Mouse (Mus musculus): ENCODE measurements around the gene Spata13. TPM values are rescaled to one million over a fixed set of nuclear protein-coding genes. Genes with fewer than 3 reads are reported as not detected.

The Spata13 gene
- polyA plus RNA-seq, 1 experiment from 2014 or later: 17.1 TPM

DNA sequence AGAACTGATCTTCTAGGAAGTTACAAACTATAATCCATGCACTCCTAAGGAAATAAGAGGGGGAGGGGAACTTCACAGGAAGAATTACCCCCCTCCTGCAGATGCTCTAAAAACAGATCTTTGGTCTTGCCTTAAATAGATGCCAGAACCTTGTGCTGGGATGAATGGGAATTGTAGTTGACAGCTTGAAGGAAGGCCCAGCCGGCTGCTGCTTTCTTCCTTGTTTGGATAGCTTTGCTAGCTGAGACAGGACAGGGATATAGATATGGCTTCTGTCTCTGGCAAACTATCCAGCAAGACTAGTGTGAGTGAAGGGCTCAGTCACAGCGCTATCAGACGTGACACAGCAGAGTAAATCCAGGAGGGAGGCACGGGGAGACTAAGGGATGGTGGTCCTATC, 99.9 kb downstream of the Spata13 start:
- no peaks in the 10 kb centered on the region for H3K9me3 ChIP-seq (ENCODE audit: control insufficient read depth, low read length)
- ATAC-seq: no peak
- H3K36me3 ChIP-seq (ENCODE audit: control insufficient read depth, insufficient read depth, low read length): no peaks in the 10 kb centered on the region
- no peaks in the 10 kb centered on the region for H3K27me3 ChIP-seq (replicated peaks; ENCODE audit: control insufficient read depth, insufficient read depth, low read length)
- peaks cover 33% of the 10 kb centered on the region for H3K4me1 ChIP-seq (ENCODE audit: control insufficient read depth, insufficient read depth, low read depth, low read length)
- no peak overlapping the region for H3K4me3 ChIP-seq (ENCODE audit: low read length)
- 55% methylated on average over 4 of the region's 4 CpGs for WGBS
- peak overlapping the region; percentile 10; the same call in 1 of the 2 replicates for H3K27ac ChIP-seq (ENCODE audit: low read depth, low read length)
- peak overlapping the region; percentile 8; the same call in 1 of the 2 replicates for H3K4me2 ChIP-seq (ENCODE audit: low read length)
- H3K9ac ChIP-seq (ENCODE audit: low read depth, low read length): no peak overlapping the region

- H3K9ac ChIP-seq (ENCODE audit: low read depth, low read length): no peak overlapping the region
- no peaks in the 10 kb centered on the region for H3K27me3 ChIP-seq (replicated peaks; ENCODE audit: control insufficient read depth, insufficient read depth, low read length)
- H3K27ac ChIP-seq (ENCODE audit: low read depth, low read length): no peak overlapping the region
- WGBS: 48% methylated on average over 5 of the region's 5 CpGs
- peaks cover 33% of the 10 kb centered on the region for H3K4me1 ChIP-seq (ENCODE audit: control insufficient read depth, insufficient read depth, low read depth, low read length)
- H3K4me2 ChIP-seq (ENCODE audit: low read length): no peak overlapping the region
- H3K4me3 ChIP-seq (ENCODE audit: low read length): no peak overlapping the region
- no peak for ATAC-seq
- H3K36me3 ChIP-seq (ENCODE audit: control insufficient read depth, insufficient read depth, low read length): no peaks in the 10 kb centered on the region
- H3K9me3 ChIP-seq (ENCODE audit: control insufficient read depth, low read length): no peaks in the 10 kb centered on the region
Observed at GRCm38 (mm10) chr14:60735206-60735605, 101.4 kb downstream of the Spata13 start.

DNA sequence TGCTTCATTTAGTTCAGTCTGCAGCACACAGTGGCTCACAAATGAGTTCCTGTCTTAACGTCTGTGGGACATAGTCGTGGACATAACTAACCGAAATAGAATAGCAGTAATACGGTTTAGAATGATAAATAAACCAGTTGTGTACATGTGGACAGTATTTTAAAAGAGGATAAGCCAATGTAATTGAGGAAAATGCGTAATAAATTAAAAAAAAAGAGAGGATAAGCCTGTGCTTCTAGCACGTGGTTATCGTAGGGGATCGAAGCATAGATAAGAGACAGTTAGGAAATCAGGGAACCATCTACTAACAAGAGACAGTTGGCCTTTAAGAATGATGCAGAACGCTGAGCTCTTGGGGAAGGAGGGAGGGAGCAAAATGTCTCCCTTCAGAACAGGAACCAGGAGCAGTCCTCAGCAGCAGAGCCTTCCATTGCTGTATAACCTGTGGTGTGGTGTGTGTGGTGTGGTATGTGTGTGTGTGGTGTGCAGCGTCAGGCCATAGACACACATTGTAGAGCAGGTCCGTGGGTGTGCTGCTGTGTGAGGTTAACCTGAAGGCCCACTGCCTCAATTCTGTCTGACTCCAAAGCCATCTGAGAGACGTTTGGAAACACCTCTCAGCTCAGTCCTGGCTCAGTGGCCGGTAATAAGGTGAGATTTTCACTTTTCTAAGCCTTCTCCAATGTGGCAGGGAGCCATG, 102.2 kb downstream of the Spata13 start:
- ATAC-seq: no peak
- Histone ChIP-seq H3K36me3 (ENCODE audit: control insufficient read depth, insufficient read depth, low read length) (no peaks in the 10 kb centered on the region), H3K27me3 (replicated peaks; ENCODE audit: control insufficient read depth, insufficient read depth, low read length) (no peaks in the 10 kb centered on the region), H3K4me1 (ENCODE audit: control insufficient read depth, insufficient read depth, low read depth, low read length) (peaks cover 33% of the 10 kb centered on the region), H3K9me3 (ENCODE audit: control insufficient read depth, low read length) (no peaks in the 10 kb centered on the region), H3K27ac (ENCODE audit: low read depth, low read length) (peak overlapping the region; percentile 62; the same call in 1 of the 2 replicates), H3K4me3 (ENCODE audit: low read length) (no peak overlapping the region), H3K9ac (ENCODE audit: low read depth, low read length) (0 out of 2 replicates have a peak overlapping the region, but pooled peaks have one; percentile 19), H3K4me2 (ENCODE audit: low read length) (no peak overlapping the region)
- 54% methylated on average over 13 of the region's 13 CpGs for WGBS

DNA sequence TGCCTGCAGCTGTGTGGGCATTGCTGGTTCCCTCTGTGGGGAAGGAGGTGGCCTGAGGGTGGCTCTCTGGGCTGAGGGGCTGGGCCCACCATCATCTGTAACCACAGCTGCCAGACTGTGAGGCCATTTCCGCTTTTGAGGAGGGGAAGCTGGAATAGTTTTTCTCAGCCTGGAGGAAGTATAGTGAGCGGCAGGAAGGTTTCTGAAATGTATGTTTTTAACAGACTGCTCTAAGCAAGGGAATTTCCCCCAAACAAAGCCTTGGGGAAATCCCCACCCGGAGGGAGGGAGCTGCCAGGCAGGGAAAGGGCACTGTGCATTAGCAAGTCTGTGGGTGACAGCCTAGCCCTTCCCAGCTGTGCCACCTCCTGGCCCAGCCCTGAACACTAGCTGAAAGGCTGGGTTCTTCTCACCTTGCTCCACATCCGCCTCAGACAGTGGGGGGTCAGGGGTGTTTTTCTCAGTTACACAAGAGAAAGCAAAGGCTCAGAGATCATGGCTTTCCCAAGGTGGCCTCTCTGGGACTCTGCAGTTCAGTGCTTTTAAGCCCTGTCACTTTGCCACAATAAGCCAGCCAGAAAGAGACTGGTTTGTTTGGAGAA, 102.9 kb downstream of the Spata13 start:
- Histone ChIP-seq H3K27me3 (replicated peaks; ENCODE audit: control insufficient read depth, insufficient read depth, low read length) (no peaks in the 10 kb centered on the region), H3K27ac (ENCODE audit: low read depth, low read length) (peak overlapping the region; percentile 62), H3K9ac (ENCODE audit: low read depth, low read length) (peak overlapping the region; percentile 23; the same call in 1 of the 2 replicates), H3K36me3 (ENCODE audit: control insufficient read depth, insufficient read depth, low read length) (no peaks in the 10 kb centered on the region), H3K4me2 (ENCODE audit: low read length) (no peak overlapping the region), H3K4me3 (ENCODE audit: low read length) (no peak overlapping the region), H3K4me1 (ENCODE audit: control insufficient read depth, insufficient read depth, low read depth, low read length) (peaks cover 36% of the 10 kb centered on the region), H3K9me3 (ENCODE audit: control insufficient read depth, low read length) (no peaks in the 10 kb centered on the region)
- 0 out of 2 replicates have a peak, but pooled peaks have one; percentile 10 for ATAC-seq
- 13% methylated on average over 4 of the region's 4 CpGs for WGBS

GRCm38 (mm10) chr14:60737202-60737611, 103.4 kb downstream of the Spata13 start:
- no peak overlapping the region for H3K4me2 ChIP-seq (ENCODE audit: low read length)
- no peaks in the 10 kb centered on the region for H3K36me3 ChIP-seq (ENCODE audit: control insufficient read depth, insufficient read depth, low read length)
- no peaks in the 10 kb centered on the region for H3K9me3 ChIP-seq (ENCODE audit: control insufficient read depth, low read length)
- no peaks in the 10 kb centered on the region for H3K27me3 ChIP-seq (replicated peaks; ENCODE audit: control insufficient read depth, insufficient read depth, low read length)
- 25% methylated on average over 7 of the region's 7 CpGs for WGBS
- H3K4me1 ChIP-seq (ENCODE audit: control insufficient read depth, insufficient read depth, low read depth, low read length): peaks cover 41% of the 10 kb centered on the region
- no peak overlapping the region for H3K4me3 ChIP-seq (ENCODE audit: low read length)
- ATAC-seq: no peak
- H3K9ac ChIP-seq (ENCODE audit: low read depth, low read length): no peak overlapping the region
- peak overlapping the region; percentile 62 for H3K27ac ChIP-seq (ENCODE audit: low read depth, low read length)

DNA sequence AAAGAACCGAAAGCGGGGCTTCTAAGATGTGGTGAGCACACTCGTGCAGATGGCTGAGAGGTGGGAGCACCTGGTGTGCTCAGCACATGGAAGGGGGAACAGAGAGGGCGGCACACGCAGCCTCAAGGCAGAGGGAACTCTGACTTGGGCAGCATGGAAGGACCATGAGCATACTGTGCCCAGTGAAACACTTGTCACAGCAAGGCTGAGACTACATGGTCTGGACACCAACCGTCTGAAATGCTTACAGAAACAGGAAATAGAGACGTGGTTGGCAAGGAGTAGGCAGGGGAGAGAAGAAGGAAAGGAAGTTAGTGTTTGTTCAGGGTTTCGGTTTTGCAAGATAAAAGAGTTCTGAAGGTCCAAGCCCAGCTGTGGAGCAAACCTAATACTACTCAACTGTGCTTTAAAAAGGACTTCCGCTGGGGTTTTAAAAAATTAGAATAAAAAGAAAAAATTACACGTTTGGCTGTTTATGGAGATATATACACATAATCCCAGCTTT, 104.7 kb downstream of the Spata13 start:
- no peak overlapping the region for H3K4me2 ChIP-seq (ENCODE audit: low read length)
- no peaks in the 10 kb centered on the region for H3K27me3 ChIP-seq (replicated peaks; ENCODE audit: control insufficient read depth, insufficient read depth, low read length)
- 62% methylated on average over 10 of the region's 10 CpGs for WGBS
- no peaks in the 10 kb centered on the region for H3K9me3 ChIP-seq (ENCODE audit: control insufficient read depth, low read length)
- ATAC-seq: no peak
- H3K36me3 ChIP-seq (ENCODE audit: control insufficient read depth, insufficient read depth, low read length): no peaks in the 10 kb centered on the region
- H3K9ac ChIP-seq (ENCODE audit: low read depth, low read length): no peak overlapping the region
- H3K4me3 ChIP-seq (ENCODE audit: low read length): no peak overlapping the region
- H3K27ac ChIP-seq (ENCODE audit: low read depth, low read length): peak overlapping the region; percentile 46
- H3K4me1 ChIP-seq (ENCODE audit: control insufficient read depth, insufficient read depth, low read depth, low read length): peaks cover 33% of the 10 kb centered on the region

GRCm38 (mm10) chr14:60739155-60739554, 105.4 kb downstream of the Spata13 start:
- no peaks in the 10 kb centered on the region for H3K36me3 ChIP-seq (ENCODE audit: control insufficient read depth, insufficient read depth, low read length)
- H3K27ac ChIP-seq (ENCODE audit: low read depth, low read length): no peak overlapping the region; the same call in 1 of the 2 replicates
- H3K27me3 ChIP-seq (replicated peaks; ENCODE audit: control insufficient read depth, insufficient read depth, low read length): no peaks in the 10 kb centered on the region
- 14% methylated on average over 3 of the region's 9 CpGs for WGBS
- H3K4me1 ChIP-seq (ENCODE audit: control insufficient read depth, insufficient read depth, low read depth, low read length): peaks cover 31% of the 10 kb centered on the region
- no peak overlapping the region for H3K4me2 ChIP-seq (ENCODE audit: low read length)
- no peak overlapping the region for H3K4me3 ChIP-seq (ENCODE audit: low read length)
- ATAC-seq: no peak
- no peak overlapping the region for H3K9ac ChIP-seq (ENCODE audit: low read depth, low read length)
- no peaks in the 10 kb centered on the region for H3K9me3 ChIP-seq (ENCODE audit: control insufficient read depth, low read length)

- Histone ChIP-seq H3K27me3 (replicated peaks; ENCODE audit: control insufficient read depth, insufficient read depth, low read length) (no peaks in the 10 kb centered on the region), H3K36me3 (ENCODE audit: control insufficient read depth, insufficient read depth, low read length) (no peaks in the 10 kb centered on the region), H3K4me1 (ENCODE audit: control insufficient read depth, insufficient read depth, low read depth, low read length) (peaks cover 31% of the 10 kb centered on the region), H3K9ac (ENCODE audit: low read depth, low read length) (no peak overlapping the region), H3K4me3 (ENCODE audit: low read length) (no peak overlapping the region), H3K9me3 (ENCODE audit: control insufficient read depth, low read length) (no peaks in the 10 kb centered on the region), H3K4me2 (ENCODE audit: low read length) (no peak overlapping the region), H3K27ac (ENCODE audit: low read depth, low read length) (peak overlapping the region; percentile 44; the same call in 1 of the 2 replicates)
- 68% methylated on average over 12 of the region's 12 CpGs for WGBS
- no peak for ATAC-seq
Observed at GRCm38 (mm10) chr14:60739616-60740015, 105.8 kb downstream of the Spata13 start.

DNA sequence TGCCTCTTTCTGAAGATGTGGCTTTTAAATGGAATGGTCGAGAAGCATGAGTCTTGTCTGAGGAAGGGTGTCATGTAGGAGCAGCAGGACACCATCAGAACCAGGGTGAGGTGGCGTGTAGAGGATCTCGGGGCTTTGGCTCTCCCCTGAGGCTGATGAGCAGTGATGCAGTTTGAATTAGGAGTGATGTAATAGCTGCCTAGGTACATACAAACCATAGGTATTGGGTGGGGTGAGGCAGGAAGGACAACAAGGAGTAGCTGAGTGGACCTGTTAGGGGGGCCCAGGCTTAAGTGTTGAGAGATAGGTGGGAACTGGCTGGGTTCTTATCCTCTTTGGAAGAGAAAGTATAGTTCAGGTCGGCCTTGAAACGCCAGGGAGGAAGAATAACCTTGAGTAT, 106.7 kb downstream of the Spata13 start:
- H3K27ac ChIP-seq (ENCODE audit: low read depth, low read length): no peak overlapping the region
- H3K4me1 ChIP-seq (ENCODE audit: control insufficient read depth, insufficient read depth, low read depth, low read length): peaks cover 27% of the 10 kb centered on the region
- 80% methylated on average over 5 of the region's 5 CpGs for WGBS
- H3K4me3 ChIP-seq (ENCODE audit: low read length): no peak overlapping the region
- no peaks in the 10 kb centered on the region for H3K27me3 ChIP-seq (replicated peaks; ENCODE audit: control insufficient read depth, insufficient read depth, low read length)
- H3K9ac ChIP-seq (ENCODE audit: low read depth, low read length): no peak overlapping the region
- no peak for ATAC-seq
- no peaks in the 10 kb centered on the region for H3K9me3 ChIP-seq (ENCODE audit: control insufficient read depth, low read length)
- no peak overlapping the region for H3K4me2 ChIP-seq (ENCODE audit: low read length)
- no peaks in the 10 kb centered on the region for H3K36me3 ChIP-seq (ENCODE audit: control insufficient read depth, insufficient read depth, low read length)

All from hindbrain, embryonic 16.5 days (tissue).